8 mouse cellular contexts compared by ENCODE assay signal in the genomic region with DNA sequence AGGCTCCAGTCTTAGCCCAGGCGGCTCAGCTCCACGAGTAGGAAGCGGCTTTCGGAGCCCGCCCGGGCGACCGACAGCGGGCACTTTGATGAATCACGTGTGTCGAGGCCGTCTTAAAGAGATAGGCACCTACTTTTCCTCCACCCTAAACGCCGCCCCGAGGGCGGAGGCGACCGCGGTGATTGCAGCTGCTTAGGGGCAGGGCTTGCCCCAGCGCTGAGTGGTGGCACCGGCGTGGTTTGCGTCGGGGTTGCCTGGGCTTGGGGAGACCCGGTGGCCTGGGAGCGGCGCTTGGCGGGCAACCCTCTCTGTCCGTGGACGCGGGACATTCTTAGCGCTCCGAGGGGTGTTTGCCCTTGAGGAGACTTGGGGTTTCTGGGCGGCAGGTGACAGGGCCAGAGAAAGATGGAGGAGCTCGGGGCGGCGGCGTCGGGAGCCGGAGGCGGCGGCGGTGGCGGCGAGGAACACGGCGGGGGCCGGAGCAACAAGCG. TPM values are rescaled to one million over a fixed set of nuclear protein-coding genes. Genes with fewer than 3 reads are reported as not detected.
A peak's percentile ranks its signal among the peaks of the same experiment; 100 is the strongest.
DNase-seq lines count a peak whose midpoint lies in the region; ATAC-seq lines count a peak whose summit lies in the region.

A gene (plus strand): TSS at position 172 of the 491 bp plus-strand sequence.

- WGBS in hindbrain, embryonic 16.5 days = 21% methylated on average over 39 of the region's 49 CpGs

- H3K9me3 ChIP-seq in hindbrain, embryonic 16.5 days (ENCODE audit: control insufficient read depth, low read length) = no peaks in the 10 kb centered on the region

- H3K36me3 ChIP-seq in hindbrain, embryonic 16.5 days (ENCODE audit: control insufficient read depth, insufficient read depth, low read length) = no peaks in the 10 kb centered on the region

- H3K27me3 ChIP-seq in hindbrain, embryonic 16.5 days (replicated peaks; ENCODE audit: control insufficient read depth, insufficient read depth, low read length) = no peaks in the 10 kb centered on the region

- peak within 1 kb of the TSS; percentile 51 for H3K27ac ChIP-seq in hindbrain, embryonic 16.5 days (ENCODE audit: low read depth, low read length)

- H3K9ac ChIP-seq in hindbrain, embryonic 16.5 days (ENCODE audit: low read depth, low read length) = peak within 1 kb of the TSS; percentile 70

- H3K4me1 ChIP-seq in hindbrain, embryonic 16.5 days (ENCODE audit: control insufficient read depth, insufficient read depth, low read depth, low read length) = no peaks in the 10 kb centered on the region

- DNase-seq in WW6 (ENCODE audit: low read depth, low spot score) = peak; percentile 60
- peak; percentile 28 to 57 for DNase-seq in cerebellum, postnatal 4 days (ENCODE audit: low spot score in 2 of 2)
- peak; percentile 79 for DNase-seq in gastrocnemius, adult 18-20 months (ENCODE audit: low spot score)
- DNase-seq in left cerebral cortex, adult 11 months (ENCODE audit: low spot score) = peak; percentile 55
- peak; percentile 86 to 90 for DNase-seq in lung, postnatal 4 days
- peak; percentile 85 for DNase-seq in retina, postnatal 1 day
- DNase-seq in thymus, postnatal 4 days = peak; percentile 82

- H3K4me3 ChIP-seq in hindbrain, embryonic 16.5 days (ENCODE audit: low read length) = peak within 1 kb of the TSS; percentile 63

- H3K4me2 ChIP-seq in hindbrain, embryonic 16.5 days (ENCODE audit: low read length) = peak within 1 kb of the TSS; percentile 58

- peak; percentile 96 for ATAC-seq in hindbrain, embryonic 16.5 days

RNA-seq across cellular contexts. Expression of the gene that starts here (rescaled TPM):
- 1 to 10 TPM; 4.0 to 4.5 TPM for total RNA-seq in gastrocnemius, adult 18-20 months (2021)
- polyA plus RNA-seq in hindbrain, embryonic 16.5 days (2015; fragmentation: Nextera tagmentation; extraction: Ambion mirVana) = 2.9 and 3.3 TPM in 2 replicates

Comparison
In these comparisons a context has a peak if more than half of its experiments do, and no peak if none do; other contexts are left out.
1. Peak in every context shown above with its lines: DNase-seq, ATAC-seq, H3K4me3 ChIP-seq and H3K27ac ChIP-seq.